Mouse (Mus musculus): ENCODE measurements around the gene Pih1d2. TPM values are rescaled to one million over a fixed set of nuclear protein-coding genes. Genes with fewer than 3 reads are reported as not detected.

Pih1d2 gene
- total and polyA plus RNA-seq, 2 experiments from 2014 or later = 2.6 to 5.5 TPM

DNA sequence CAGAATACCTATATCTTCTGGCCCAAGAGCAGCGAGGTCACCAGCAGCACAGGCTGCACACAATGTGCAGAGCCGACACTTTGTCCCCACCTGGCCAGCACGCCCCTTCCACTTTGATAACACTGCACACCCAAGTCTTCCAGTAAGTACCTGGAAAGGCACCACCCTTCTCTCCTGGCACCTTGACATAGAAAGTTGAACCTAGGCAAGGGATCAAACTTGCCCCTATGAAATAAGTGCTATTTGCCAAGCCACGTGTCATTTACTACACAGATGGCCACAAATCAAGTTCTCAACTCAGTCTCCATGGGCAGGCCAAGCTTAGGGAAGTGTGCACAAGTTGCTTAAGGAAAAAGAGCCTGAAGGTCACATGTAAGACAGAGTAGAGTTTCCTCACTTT lies 30.2 kb upstream of the Pih1d2 start:
- TF ChIP-seq CTCF (IDR thresholded peaks at IDR 0.05; ENCODE audit: low read depth) = no peak
- Histone ChIP-seq H3K4me1 (ENCODE audit: insufficient read depth, low read length) (no peaks in the 10 kb centered on the region), H3K27ac (no peak overlapping the region), H3K36me3 (ENCODE audit: insufficient read depth, low read length) (no peaks in the 10 kb centered on the region), H3K4me2 (ENCODE audit: low read depth, low read length) (no peak overlapping the region), H3K27me3 (ENCODE audit: insufficient read depth, low read length) (no peaks in the 10 kb centered on the region), H3K4me3 (ENCODE audit: low read length) (no peak overlapping the region), H3K9ac (replicated peaks; ENCODE audit: low read length) (no peak overlapping the region), H3K9me3 (ENCODE audit: low read length) (no peaks in the 10 kb centered on the region)
- no peak for DNase-seq (ENCODE audit: low spot score)
- ATAC-seq = no peak
- 78% methylated on average over 4 of the region's 4 CpGs for WGBS

- ATAC-seq = no peak
- Histone ChIP-seq H3K27ac (no peak overlapping the region), H3K9ac (replicated peaks; ENCODE audit: low read length) (no peak overlapping the region), H3K4me1 (ENCODE audit: insufficient read depth, low read length) (no peaks in the 10 kb centered on the region), H3K4me3 (ENCODE audit: low read length) (no peak overlapping the region), H3K27me3 (ENCODE audit: insufficient read depth, low read length) (no peaks in the 10 kb centered on the region), H3K4me2 (ENCODE audit: low read depth, low read length) (no peak overlapping the region), H3K9me3 (ENCODE audit: low read length) (no peaks in the 10 kb centered on the region), H3K36me3 (ENCODE audit: insufficient read depth, low read length) (peaks cover 8% of the 10 kb centered on the region; the same call in 1 of the 2 replicates)
- TF ChIP-seq CTCF (IDR thresholded peaks at IDR 0.05; ENCODE audit: low read depth) = no peak
- no peak for DNase-seq (ENCODE audit: low spot score)
- WGBS = 74% methylated on average over 10 of the region's 10 CpGs
These were observed 26.1 kb upstream of the Pih1d2 start for GRCm38 (mm10) chr9:50590856-50591518.

DNA sequence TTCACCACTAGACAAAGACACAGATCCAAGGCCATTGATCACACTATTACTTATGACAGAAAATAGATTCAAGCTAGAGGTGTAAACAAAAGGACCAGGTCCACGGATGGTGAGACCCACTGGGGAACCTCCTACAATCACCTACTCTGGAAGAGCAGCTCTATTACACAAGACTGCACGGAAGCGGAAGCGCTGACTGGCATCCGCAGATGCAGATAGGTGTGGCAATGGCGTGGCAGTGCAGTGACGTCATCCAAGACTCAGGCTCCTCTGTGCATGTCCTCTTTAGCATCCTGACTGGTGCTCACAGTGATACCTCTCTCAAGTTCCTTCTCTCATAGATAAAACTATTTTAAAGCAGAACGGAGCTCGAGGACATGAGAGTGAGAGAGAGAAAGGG lies 24.2 kb upstream of the Pih1d2 start:
- DNase-seq (ENCODE audit: low spot score) (no peak), ATAC-seq (no peak)
- Histone ChIP-seq H3K4me2 (ENCODE audit: low read depth, low read length) (no peak overlapping the region), H3K27ac (no peak overlapping the region), H3K9ac (replicated peaks; ENCODE audit: low read length) (no peak overlapping the region), H3K27me3 (ENCODE audit: insufficient read depth, low read length) (no peaks in the 10 kb centered on the region), H3K9me3 (ENCODE audit: low read length) (no peaks in the 10 kb centered on the region), H3K4me3 (ENCODE audit: low read length) (no peak overlapping the region), H3K36me3 (ENCODE audit: insufficient read depth, low read length) (peaks cover 25% of the 10 kb centered on the region), H3K4me1 (ENCODE audit: insufficient read depth, low read length) (no peaks in the 10 kb centered on the region)
- 91% methylated on average over 9 of the region's 9 CpGs for WGBS
- no peak for TF ChIP-seq CTCF (IDR thresholded peaks at IDR 0.05; ENCODE audit: low read depth)

GRCm38 (mm10) chr9:50593544-50593943 lies 23.6 kb upstream of the Pih1d2 start:
- H3K9me3 ChIP-seq (ENCODE audit: low read length) = no peaks in the 10 kb centered on the region
- no peak overlapping the region for H3K9ac ChIP-seq (replicated peaks; ENCODE audit: low read length)
- 87% methylated on average over 3 of the region's 3 CpGs for WGBS
- no peak overlapping the region for H3K4me3 ChIP-seq (ENCODE audit: low read length)
- no peaks in the 10 kb centered on the region for H3K4me1 ChIP-seq (ENCODE audit: insufficient read depth, low read length)
- TF ChIP-seq CTCF (IDR thresholded peaks at IDR 0.05; ENCODE audit: low read depth) = peak; percentile 61
- no peak overlapping the region for H3K27ac ChIP-seq
- no peaks in the 10 kb centered on the region for H3K27me3 ChIP-seq (ENCODE audit: insufficient read depth, low read length)
- H3K36me3 ChIP-seq (ENCODE audit: insufficient read depth, low read length) = peaks cover 31% of the 10 kb centered on the region
- ATAC-seq (no peak), DNase-seq (ENCODE audit: low spot score) (peak; percentile 25)
- no peak overlapping the region for H3K4me2 ChIP-seq (ENCODE audit: low read depth, low read length)

- H3K27ac ChIP-seq = no peak overlapping the region
- no peak for TF ChIP-seq CTCF (IDR thresholded peaks at IDR 0.05; ENCODE audit: low read depth)
- H3K9me3 ChIP-seq (ENCODE audit: low read length) = no peaks in the 10 kb centered on the region
- no peak overlapping the region for H3K4me3 ChIP-seq (ENCODE audit: low read length)
- H3K4me1 ChIP-seq (ENCODE audit: insufficient read depth, low read length) = no peaks in the 10 kb centered on the region
- no peak overlapping the region for H3K9ac ChIP-seq (replicated peaks; ENCODE audit: low read length)
- WGBS = 73% methylated on average over 12 of the region's 12 CpGs
- ATAC-seq (no peak), DNase-seq (ENCODE audit: low spot score) (no peak)
- no peaks in the 10 kb centered on the region for H3K27me3 ChIP-seq (ENCODE audit: insufficient read depth, low read length)
- H3K36me3 ChIP-seq (ENCODE audit: insufficient read depth, low read length) = peaks cover 40% of the 10 kb centered on the region
- no peak overlapping the region for H3K4me2 ChIP-seq (ENCODE audit: low read depth, low read length)
These were observed 22.2 kb upstream of the Pih1d2 start for GRCm38 (mm10) chr9:50594794-50595417.

DNA sequence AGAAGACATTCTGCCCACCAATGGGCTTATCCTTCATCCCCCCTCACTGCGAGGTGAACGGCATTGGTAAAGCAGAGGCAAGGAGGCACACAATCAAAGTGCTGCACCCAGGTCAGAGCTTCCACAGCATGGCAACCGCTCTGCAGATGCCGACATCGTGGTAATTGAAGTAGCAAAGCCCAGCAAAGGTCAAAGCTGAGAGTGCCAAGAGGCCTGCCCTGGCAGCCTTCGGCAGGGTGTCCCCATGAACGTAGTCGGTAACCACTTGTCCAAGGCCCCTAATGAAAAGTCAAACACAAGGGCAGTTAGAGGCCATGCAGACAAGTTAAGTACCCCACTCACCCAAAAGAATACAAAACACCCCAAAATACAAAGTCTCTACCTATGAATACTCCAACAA lies 20.1 kb upstream of the Pih1d2 start:
- Histone ChIP-seq H3K4me3 (ENCODE audit: low read length) (no peak overlapping the region), H3K9ac (replicated peaks; ENCODE audit: low read length) (no peak overlapping the region), H3K4me1 (ENCODE audit: insufficient read depth, low read length) (peaks cover 6% of the 10 kb centered on the region; the same call in 1 of the 2 replicates), H3K9me3 (ENCODE audit: low read length) (no peaks in the 10 kb centered on the region), H3K36me3 (ENCODE audit: insufficient read depth, low read length) (peaks cover 45% of the 10 kb centered on the region), H3K27ac (no peak overlapping the region), H3K27me3 (ENCODE audit: insufficient read depth, low read length) (no peaks in the 10 kb centered on the region), H3K4me2 (ENCODE audit: low read depth, low read length) (no peak overlapping the region)
- DNase-seq (ENCODE audit: low spot score) = no peak
- TF ChIP-seq CTCF (IDR thresholded peaks at IDR 0.05; ENCODE audit: low read depth) = no peak
- 94% methylated on average over 8 of the region's 8 CpGs for WGBS
- ATAC-seq = no peak

- Histone ChIP-seq H3K9ac (replicated peaks; ENCODE audit: low read length) (no peak overlapping the region), H3K4me3 (ENCODE audit: low read length) (no peak overlapping the region), H3K4me2 (ENCODE audit: low read depth, low read length) (no peak overlapping the region), H3K36me3 (ENCODE audit: insufficient read depth, low read length) (peaks cover 39% of the 10 kb centered on the region), H3K4me1 (ENCODE audit: insufficient read depth, low read length) (peaks cover 17% of the 10 kb centered on the region), H3K9me3 (ENCODE audit: low read length) (no peaks in the 10 kb centered on the region), H3K27me3 (ENCODE audit: insufficient read depth, low read length) (no peaks in the 10 kb centered on the region), H3K27ac (no peak overlapping the region)
- ATAC-seq (no peak), DNase-seq (ENCODE audit: low spot score) (no peak)
- TF ChIP-seq CTCF (IDR thresholded peaks at IDR 0.05; ENCODE audit: low read depth) = no peak
- WGBS = 78% methylated on average over 6 of the region's 6 CpGs
These were observed 15.6 kb upstream of the Pih1d2 start for GRCm38 (mm10) chr9:50601536-50601935.
